ENCODE assay signal across 7 mouse cellular contexts in the genomic region with DNA sequence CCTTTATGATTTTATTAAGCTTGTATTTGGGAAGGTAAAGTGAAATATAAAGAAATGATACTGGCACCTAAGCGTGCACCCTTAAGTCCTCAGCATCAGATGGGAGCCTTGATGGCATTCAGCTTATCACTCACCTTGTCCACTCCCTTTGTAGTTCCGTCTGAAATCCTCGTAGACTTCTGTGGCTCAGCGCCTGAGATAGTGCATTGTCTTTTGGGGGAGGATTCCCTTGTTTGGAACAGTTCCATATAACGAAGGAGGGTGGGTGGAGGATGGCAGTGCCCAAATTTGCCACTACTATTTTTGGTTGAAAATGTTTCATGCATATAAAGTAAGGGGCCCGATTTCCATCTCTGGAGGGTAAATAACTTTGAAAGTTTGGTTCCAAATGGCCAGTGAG. TPM values are rescaled to one million over a fixed set of nuclear protein-coding genes. Genes with fewer than 3 reads are reported as not detected.
A peak's percentile ranks its signal among the peaks of the same experiment; 100 is the strongest.
DNase-seq lines count a peak whose midpoint lies in the region; ATAC-seq and TF ChIP-seq lines count a peak whose summit lies in the region.

No protein-coding gene starts in this region.

- no peaks in the 10 kb centered on the region for H3K27me3 ChIP-seq in lung, embryonic 15.5 days
- no peaks in the 10 kb centered on the region for H3K27me3 ChIP-seq in forebrain, postnatal 0 days (ENCODE audit: insufficient read depth, low read length)
- no peaks in the 10 kb centered on the region; the same call in 1 of the 2 replicates for H3K27me3 ChIP-seq in limb, embryonic 15.5 days
- no peaks in the 10 kb centered on the region for H3K27me3 ChIP-seq in stomach, embryonic 14.5 days (ENCODE audit: control insufficient read depth, insufficient read depth, low read length)

- no peak overlapping the region for H3K4me3 ChIP-seq in lung, embryonic 15.5 days
- H3K4me3 ChIP-seq in forebrain, postnatal 0 days (ENCODE audit: low read depth, low read length) = peak overlapping the region; percentile 73
- H3K4me3 ChIP-seq in limb, embryonic 15.5 days = peak overlapping the region; percentile 71; the same call in 1 of the 2 replicates
- peak overlapping the region; percentile 68; the same call in 1 of the 2 replicates for H3K4me3 ChIP-seq in stomach, embryonic 14.5 days (ENCODE audit: low read depth, low read length)

- 47% methylated on average over 6 of the region's 6 CpGs for WGBS in lung, embryonic 15.5 days
- WGBS in forebrain, postnatal 0 days = 30% methylated on average over 6 of the region's 6 CpGs
- 64% methylated on average over 6 of the region's 6 CpGs for WGBS in limb, embryonic 15.5 days
- 60% methylated on average over 6 of the region's 6 CpGs for WGBS in stomach, embryonic 14.5 days

- H3K4me2 ChIP-seq in lung, embryonic 15.5 days = peak overlapping the region; percentile 74; the same call in 1 of the 2 replicates
- H3K4me2 ChIP-seq in forebrain, postnatal 0 days (ENCODE audit: low read depth) = peak overlapping the region; percentile 60
- H3K4me2 ChIP-seq in limb, embryonic 15.5 days = peak overlapping the region; percentile 71; the same call in 1 of the 2 replicates
- H3K4me2 ChIP-seq in stomach, embryonic 14.5 days (replicated peaks; ENCODE audit: low read depth, low read length) = peak overlapping the region; percentile 79

- H3K4me1 ChIP-seq in lung, embryonic 15.5 days = peaks cover 20% of the 10 kb centered on the region
- H3K4me1 ChIP-seq in forebrain, postnatal 0 days (ENCODE audit: insufficient read depth) = no peaks in the 10 kb centered on the region; the same call in 1 of the 2 replicates
- H3K4me1 ChIP-seq in limb, embryonic 15.5 days = peaks cover 11% of the 10 kb centered on the region
- 0 out of 2 replicates have a peak, but pooled peaks cover 3% of the 10 kb centered on the region for H3K4me1 ChIP-seq in stomach, embryonic 14.5 days (ENCODE audit: control insufficient read depth, insufficient read depth, low read length)

- TF ChIP-seq CTCF in forebrain, postnatal 0 days (IDR thresholded peaks at IDR 0.05; ENCODE audit: low read depth) = no peak

- no peaks in the 10 kb centered on the region for H3K36me3 ChIP-seq in lung, embryonic 15.5 days
- no peaks in the 10 kb centered on the region; the same call in 1 of the 2 replicates for H3K36me3 ChIP-seq in forebrain, postnatal 0 days (ENCODE audit: insufficient read depth)
- H3K36me3 ChIP-seq in limb, embryonic 15.5 days = no peaks in the 10 kb centered on the region
- no peaks in the 10 kb centered on the region for H3K36me3 ChIP-seq in stomach, embryonic 14.5 days (ENCODE audit: control insufficient read depth, insufficient read depth, low read length)

- DNase-seq in lung, postnatal 25 days (ENCODE audit: low spot score) = no peak
- no peak for DNase-seq in forebrain, postnatal 0 days
- no peak for DNase-seq in frontal cortex, postnatal 25 days (ENCODE audit: low spot score in 2 of 2)

- H3K9me3 ChIP-seq in lung, embryonic 15.5 days = no peaks in the 10 kb centered on the region
- H3K9me3 ChIP-seq in forebrain, postnatal 0 days (ENCODE audit: low read length) = no peaks in the 10 kb centered on the region
- H3K9me3 ChIP-seq in limb, embryonic 15.5 days = no peaks in the 10 kb centered on the region
- no peaks in the 10 kb centered on the region for H3K9me3 ChIP-seq in stomach, embryonic 14.5 days (ENCODE audit: control insufficient read depth, low read depth, low read length)

- no peak overlapping the region for H3K27ac ChIP-seq in lung, embryonic 15.5 days
- no peak overlapping the region for H3K27ac ChIP-seq in forebrain, postnatal 0 days (ENCODE audit: low read depth, low read length)
- H3K27ac ChIP-seq in limb, embryonic 15.5 days = no peak overlapping the region
- no peak overlapping the region for H3K27ac ChIP-seq in stomach, embryonic 14.5 days (ENCODE audit: low read length)

- ATAC-seq in lung, embryonic 15.5 days (ENCODE audit: borderline replicate concordance, extremely low read depth, low FRiP score, low TSS enrichment) = no peak
- no peak for ATAC-seq in forebrain, postnatal 0 days
- no peak for ATAC-seq in limb, embryonic 15.5 days (ENCODE audit: insufficient number of reproducible peaks, low FRiP score, low TSS enrichment, low read depth)
- no peak for ATAC-seq in stomach, embryonic 14.5 days (ENCODE audit: insufficient number of reproducible peaks, insufficient read depth, low FRiP score, low read depth)
- ATAC-seq in inflammation-experienced regulatory T-cells, adult 6 months = no peak

- H3K9ac ChIP-seq in lung, embryonic 15.5 days = no peak overlapping the region
- H3K9ac ChIP-seq in forebrain, postnatal 0 days = peak overlapping the region; percentile 76
- no peak overlapping the region for H3K9ac ChIP-seq in limb, embryonic 15.5 days
- H3K9ac ChIP-seq in stomach, embryonic 14.5 days (replicated peaks; ENCODE audit: low read depth, low read length) = no peak overlapping the region

RNA-seq across cellular contexts. Expression of a gene that starts 1.3 kb away (rescaled TPM):
- 21.7 and 24.4 TPM in 2 replicates for polyA plus RNA-seq in lung, embryonic 15.5 days (2015; fragmentation: Nextera tagmentation; extraction: Ambion mirVana)
- total RNA-seq in forebrain, postnatal 0 days (2014; rRNA removed) = 49.9 and 63.4 TPM in 2 replicates
- polyA plus RNA-seq in forebrain, postnatal 0 days (2015; fragmentation: Nextera tagmentation; extraction: Ambion mirVana) = 24.5 and 25.7 TPM in 2 replicates
- 19.9 and 21.8 TPM in 2 replicates for polyA plus RNA-seq in limb, embryonic 15.5 days (2015; fragmentation: Nextera tagmentation; extraction: Ambion mirVana)
- 26.9 and 30.3 TPM in 2 replicates for polyA plus RNA-seq in stomach, embryonic 14.5 days (2014; fragmentation: Nextera tagmentation; extraction: Ambion mirVana)
- 10 to 100 TPM; 16.8 to 31.9 (median 28.2) TPM for polyA plus RNA-seq in inflammation-experienced regulatory T-cells, adult 6 months (2017; shearing (Covaris generic))
